Mouse (Mus musculus): ENCODE results near the gene Tcf20.

The Tcf20 gene

GRCm38 (mm10) chr15:82987732-82988112, at the start of gene Tcf20:
Tcf20 (minus strand) TSS chr15:82987872.
- DNase-seq (ENCODE audit: low read depth, low spot score) = peak; percentile 93

GRCm38 (mm10) chr15:83036900-83037519, 49.3 kb upstream of the Tcf20 start:
- no peak for DNase-seq (ENCODE audit: low read depth, low spot score)

GRCm38 (mm10) chr15:83036089-83036488, 48.4 kb upstream of the Tcf20 start:
- DNase-seq (ENCODE audit: low read depth, low spot score) = no peak

GRCm38 (mm10) chr15:83034275-83034977, 46.8 kb upstream of the Tcf20 start:
- DNase-seq (ENCODE audit: low read depth, low spot score) = peak; percentile 67

- no peak for DNase-seq (ENCODE audit: low read depth, low spot score)
Observed at GRCm38 (mm10) chr15:83032981-83033541, 45.4 kb upstream of the Tcf20 start, which contains the start of gene Nfam1. Nfam1 (minus strand) TSS chr15:83033306.

GRCm38 (mm10) chr15:83030884-83031283, 43.2 kb upstream of the Tcf20 start:
- no peak for DNase-seq (ENCODE audit: low read depth, low spot score)

- DNase-seq (ENCODE audit: low read depth, low spot score) = no peak
Observed at GRCm38 (mm10) chr15:83029725-83030718, 42.4 kb upstream of the Tcf20 start.

GRCm38 (mm10) chr15:83026129-83026528, 38.5 kb upstream of the Tcf20 start:
- no peak for DNase-seq (ENCODE audit: low read depth, low spot score)

- peak; percentile 66 for DNase-seq (ENCODE audit: low read depth, low spot score)
Observed at GRCm38 (mm10) chr15:83025041-83025760, 37.5 kb upstream of the Tcf20 start.

GRCm38 (mm10) chr15:83022947-83023346, 35.3 kb upstream of the Tcf20 start:
- DNase-seq (ENCODE audit: low read depth, low spot score) = no peak

- DNase-seq (ENCODE audit: low read depth, low spot score) = no peak
Observed at GRCm38 (mm10) chr15:83010990-83011664, 23.5 kb upstream of the Tcf20 start.

GRCm38 (mm10) chr15:83010423-83010822, 22.8 kb upstream of the Tcf20 start:
- DNase-seq (ENCODE audit: low read depth, low spot score) = no peak

GRCm38 (mm10) chr15:83009532-83009931, 21.9 kb upstream of the Tcf20 start:
- no peak for DNase-seq (ENCODE audit: low read depth, low spot score)

- no peak for DNase-seq (ENCODE audit: low read depth, low spot score)
Observed at GRCm38 (mm10) chr15:83008761-83009423, 21.2 kb upstream of the Tcf20 start.

- no peak for DNase-seq (ENCODE audit: low read depth, low spot score)
Observed at GRCm38 (mm10) chr15:83007346-83007920, 19.8 kb upstream of the Tcf20 start.

GRCm38 (mm10) chr15:83002665-83003548, 15.2 kb upstream of the Tcf20 start:
- no peak for DNase-seq (ENCODE audit: low read depth, low spot score)

- no peak for DNase-seq (ENCODE audit: low read depth, low spot score)
Observed at GRCm38 (mm10) chr15:82998811-82999221, 11.1 kb upstream of the Tcf20 start.

- DNase-seq (ENCODE audit: low read depth, low spot score) = no peak
Observed at GRCm38 (mm10) chr15:82996431-82996830, 8.8 kb upstream of the Tcf20 start.

GRCm38 (mm10) chr15:82995239-82995638, 7.6 kb upstream of the Tcf20 start:
- DNase-seq (ENCODE audit: low read depth, low spot score) = no peak

All from mesoderm, embryonic 11.5 days (tissue).